Mouse (Mus musculus) liver, embryonic 11.5 days (tissue): ENCODE measurements at regions not wholly inside any gene's neighbourhood (a gene's known extent, or its start where the extent isn't known, plus 50 kb on each side); places are given as distances from the start of the nearest gene placed in this dataset.
"Not testable (repeated sequence)": the region's sequence is repeated elsewhere in the genome, so short reads cannot be mapped to it uniquely, and the experiment has no call there.

ENCODE experiments used
- ATAC-seq: fragments of 200-750 bp; cut with Nextera tagmentation; replicated peaks from 2 replicates; pipeline ENCODE4 v1.8.0; 2017; ENCODE audit warnings: moderate number of reproducible peaks, mild to moderate bottlenecking, moderate TSS enrichment, moderate library complexity; ENCODE audit not compliant: low FRiP score
- DNase-seq: peaks from one replicate; pipeline ENCODE4 v3.0.0-alpha.2; 2017; ENCODE audit warnings: low spot score
- H3K27ac ChIP-seq: fragments of 300-500 bp; sonication (generic); 2 replicates; pipeline ENCODE4 v1.5.1; 2014; ENCODE audit warnings: mild to moderate bottlenecking, low read depth, low read length, control low read depth
- H3K27me3 ChIP-seq: fragments of 300-500 bp; sonication (generic); replicated peaks from 2 replicates; pipeline ENCODE4 v1.6.1; 2014; ENCODE audit warnings: low read length, mixed read lengths; ENCODE audit not compliant: control insufficient read depth, insufficient read depth
- H3K36me3 ChIP-seq: fragments of 300-500 bp; sonication (generic); 2 replicates; pipeline ENCODE4 v1.6.1; 2014; ENCODE audit warnings: mild to moderate bottlenecking, low read length, moderate library complexity, mixed read lengths; ENCODE audit not compliant: control insufficient read depth, insufficient read depth
- H3K4me1 ChIP-seq: fragments of 300-500 bp; sonication (generic); replicated peaks from 2 replicates; pipeline ENCODE4 v1.6.1; 2014; ENCODE audit warnings: low read length, mixed read lengths; ENCODE audit not compliant: control insufficient read depth, insufficient read depth
- H3K4me2 ChIP-seq: fragments of 300-500 bp; sonication (generic); 2 replicates; pipeline ENCODE4 v1.6.1; 2014; ENCODE audit warnings: mild to moderate bottlenecking, control low read depth, moderate library complexity
- H3K4me3 ChIP-seq: fragments of 300-500 bp; sonication (generic); 2 replicates; pipeline ENCODE4 v1.5.1; 2014; ENCODE audit warnings: low read depth, low read length, control low read depth
- H3K9ac ChIP-seq: fragments of 300-500 bp; sonication (generic); 2 replicates; pipeline ENCODE4 v1.6.1; 2014; ENCODE audit warnings: low read depth, low read length, control low read depth
- H3K9me3 ChIP-seq: fragments of 300-500 bp; sonication (generic); 2 replicates; pipeline ENCODE4 v1.6.1; 2016; ENCODE audit warnings: low read length, inconsistent platforms, mixed read lengths; ENCODE audit not compliant: control insufficient read depth
- WGBS: fragments of 180-500 bp; shearing (Covaris S2); extraction: QIAGEN DNeasy Blood & Tissue Kit; methylation state at CpG from one replicate; pipeline ENCODE4 v1.1.7; 2014; 5-methylcytosine and 5-hydroxymethylcytosine counted together

DNA sequence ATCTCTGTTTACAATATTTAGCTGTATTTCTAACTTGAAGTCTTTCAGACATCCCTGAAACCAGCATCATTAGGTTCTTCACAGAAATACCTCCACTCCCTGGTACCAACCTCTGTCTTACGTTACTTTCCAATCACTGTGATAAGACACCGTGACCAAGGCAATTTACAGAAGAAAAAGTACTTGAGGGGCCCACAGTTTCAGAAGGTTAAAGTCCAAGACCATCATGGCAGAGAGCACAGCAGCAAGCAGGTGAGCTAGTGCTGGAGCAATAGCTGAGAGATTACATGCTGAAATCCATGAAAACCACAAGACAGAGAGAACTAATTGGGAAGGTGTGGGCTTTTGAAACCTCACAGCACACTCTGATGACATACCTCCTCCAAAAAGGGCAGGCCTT is 84.9 kb upstream of the Tgm3 start:
- ATAC-seq = no peak
- H3K9ac ChIP-seq = no peak overlapping the region
- H3K9me3 ChIP-seq = no peaks in the 10 kb centered on the region
- 59% methylated on average over 2 of the region's 2 CpGs for whole genome bisulfite sequencing
- no peaks in the 10 kb centered on the region for H3K27me3 ChIP-seq
- no peak overlapping the region for H3K27ac ChIP-seq
- H3K4me3 ChIP-seq = no peak overlapping the region
- H3K4me1 ChIP-seq = no peaks in the 10 kb centered on the region
- H3K36me3 ChIP-seq = no peaks in the 10 kb centered on the region
- no peak overlapping the region for H3K4me2 ChIP-seq
- DNase-seq = no peak

GRCm38 (mm10) chr2:129933578-129933977 is 78.6 kb upstream of the Tgm3 start:
- Histone ChIP-seq H3K4me3 (no peak overlapping the region), H3K9ac (no peak overlapping the region), H3K4me2 (no peak overlapping the region), H3K27ac (no peak overlapping the region), H3K36me3 (no peaks in the 10 kb centered on the region), H3K27me3 (no peaks in the 10 kb centered on the region), H3K4me1 (no peaks in the 10 kb centered on the region), H3K9me3 (no peaks in the 10 kb centered on the region)
- 88% methylated on average over 1 of the region's 1 CpGs for WGBS
- ATAC-seq (no peak), DNase-seq (no peak)

- Histone ChIP-seq H3K4me3 (no peak overlapping the region), H3K4me2 (no peak overlapping the region), H3K9ac (no peak overlapping the region), H3K27me3 (no peaks in the 10 kb centered on the region), H3K4me1 (no peaks in the 10 kb centered on the region), H3K36me3 (no peaks in the 10 kb centered on the region), H3K9me3 (no peaks in the 10 kb centered on the region), H3K27ac (no peak overlapping the region)
- ATAC-seq (no peak), DNase-seq (no peak)
- WGBS = 79% methylated on average over 4 of the region's 4 CpGs
These were observed 69.3 kb upstream of the Tgm3 start for GRCm38 (mm10) chr2:129942824-129943223.

DNA sequence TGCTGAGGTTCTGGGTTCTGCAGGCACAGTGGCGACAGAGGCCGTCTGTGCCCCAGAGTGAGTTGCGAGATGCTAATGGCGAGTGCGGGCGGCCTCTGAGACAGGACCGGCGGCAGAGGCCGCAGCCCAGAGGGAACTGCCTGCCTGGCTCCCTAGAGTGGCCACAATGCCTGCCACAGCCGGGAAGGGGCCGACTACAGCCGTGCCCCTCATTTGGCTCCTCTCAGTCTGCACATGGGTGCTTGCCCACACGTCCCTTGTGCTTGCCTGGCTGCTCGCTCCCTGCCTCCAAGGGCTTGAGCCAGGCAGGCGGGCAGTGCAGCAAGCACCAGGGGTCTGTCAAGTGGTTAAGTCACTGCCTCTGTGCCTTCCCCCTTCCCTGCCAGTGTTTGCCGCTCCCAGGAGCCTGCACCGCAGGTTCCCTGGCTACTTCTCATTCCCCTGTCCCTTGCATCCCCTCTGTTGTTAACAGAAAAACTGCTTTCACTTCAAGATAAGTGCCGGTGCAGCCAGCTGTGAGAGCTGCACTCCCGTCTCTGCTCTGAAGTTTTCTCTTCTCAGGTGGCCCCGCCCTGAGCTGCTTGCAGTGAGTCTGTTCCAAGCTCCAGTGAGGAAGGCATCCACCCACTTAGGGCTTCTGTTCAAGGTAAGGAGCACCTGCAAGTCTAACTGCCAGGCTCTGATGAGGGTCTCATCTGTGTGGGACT is 64.1 kb upstream of the Tgm3 start:
- ATAC-seq (no peak), DNase-seq (no peak)
- no peaks in the 10 kb centered on the region for H3K36me3 ChIP-seq
- WGBS = 58% methylated on average over 20 of the region's 20 CpGs
- no peaks in the 10 kb centered on the region for H3K27me3 ChIP-seq
- no peaks in the 10 kb centered on the region for H3K4me1 ChIP-seq
- peak overlapping the region; percentile 37 for H3K4me2 ChIP-seq
- H3K9ac ChIP-seq = no peak overlapping the region
- peak overlapping the region; percentile 18; the same call in 1 of the 2 replicates for H3K4me3 ChIP-seq
- no peak overlapping the region for H3K27ac ChIP-seq
- H3K9me3 ChIP-seq = no peaks in the 10 kb centered on the region

DNA sequence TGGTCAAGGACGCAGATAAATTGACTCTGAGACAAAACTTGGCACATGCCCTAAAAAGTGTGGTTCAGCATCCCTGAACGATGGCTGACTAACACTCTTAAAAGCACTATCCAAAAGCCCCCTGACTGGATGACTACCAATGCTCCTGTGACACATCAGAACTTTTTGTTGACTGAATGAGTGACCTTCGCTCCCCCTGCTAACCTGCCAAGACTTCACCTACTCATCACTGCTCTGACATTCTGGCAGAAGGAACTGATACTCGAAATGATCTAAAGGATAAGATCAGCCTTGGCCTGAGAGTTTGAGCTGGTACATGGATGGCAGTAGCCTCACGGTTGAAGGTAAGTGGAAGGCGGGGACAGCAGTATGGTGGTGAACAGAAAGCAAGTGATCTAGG is 62.4 kb upstream of the Tgm3 start:
- H3K27me3 ChIP-seq, DNase-seq, H3K36me3 ChIP-seq, H3K4me2 ChIP-seq, H3K9me3 ChIP-seq, ATAC-seq, H3K4me3 ChIP-seq, H3K9ac ChIP-seq, H3K4me1 ChIP-seq, H3K27ac ChIP-seq: not testable (repeated sequence)
- WGBS = 82% methylated on average over 6 of the region's 6 CpGs

DNA sequence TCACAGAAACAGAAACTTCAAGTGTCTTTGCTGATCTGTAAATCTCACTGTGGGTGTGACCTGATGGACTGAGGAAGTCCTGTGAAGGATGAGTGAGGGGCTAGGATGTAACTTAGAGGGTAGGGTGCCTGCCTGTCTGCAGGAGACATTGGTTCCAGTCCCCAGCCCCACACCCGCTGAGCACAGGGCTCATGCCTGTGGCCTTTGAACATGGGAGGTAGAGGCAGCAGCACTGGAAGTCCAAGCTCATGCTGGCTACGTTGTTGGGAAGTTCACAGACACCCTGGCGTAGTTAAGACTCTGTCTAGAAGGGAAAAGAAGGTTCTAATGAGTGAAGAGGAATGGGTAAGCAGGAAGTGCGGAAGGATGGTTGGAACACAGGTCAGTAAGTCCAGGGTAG is 59.7 kb upstream of the Tgm3 start:
- DNase-seq = no peak

GRCm38 (mm10) chr2:129955260-129955691 is 56.9 kb upstream of the Tgm3 start:
- no peak overlapping the region for H3K27ac ChIP-seq
- H3K4me3 ChIP-seq = no peak overlapping the region
- no peaks in the 10 kb centered on the region for H3K36me3 ChIP-seq
- ATAC-seq (no peak), DNase-seq (no peak)
- H3K27me3 ChIP-seq = no peaks in the 10 kb centered on the region
- no peak overlapping the region for H3K4me2 ChIP-seq
- WGBS = 57% methylated on average over 8 of the region's 8 CpGs
- no peak overlapping the region for H3K9ac ChIP-seq
- no peaks in the 10 kb centered on the region for H3K9me3 ChIP-seq
- no peaks in the 10 kb centered on the region for H3K4me1 ChIP-seq

More for the DNA sequence above, 59.7 kb upstream of the Tgm3 start:
- Histone ChIP-seq H3K9ac (no peak overlapping the region), H3K4me2 (no peak overlapping the region), H3K27ac (no peak overlapping the region), H3K27me3 (no peaks in the 10 kb centered on the region), H3K4me1 (no peaks in the 10 kb centered on the region), H3K4me3 (no peak overlapping the region), H3K36me3 (no peaks in the 10 kb centered on the region), H3K9me3 (no peaks in the 10 kb centered on the region)
- no peak for ATAC-seq
- WGBS = 87% methylated on average over 4 of the region's 4 CpGs

GRCm38 (mm10) chr2:129958120-129958519 is 54.0 kb upstream of the Tgm3 start:
- Histone ChIP-seq H3K4me1 (no peaks in the 10 kb centered on the region), H3K9me3 (no peaks in the 10 kb centered on the region), H3K4me3 (no peak overlapping the region), H3K9ac (no peak overlapping the region), H3K4me2 (no peak overlapping the region), H3K27ac (no peak overlapping the region), H3K36me3 (no peaks in the 10 kb centered on the region), H3K27me3 (no peaks in the 10 kb centered on the region)
- DNase-seq (no peak), ATAC-seq (no peak)
- WGBS = 79% methylated on average over 3 of the region's 3 CpGs

GRCm38 (mm10) chr2:129960364-129960763 is 51.8 kb upstream of the Tgm3 start:
- H3K4me3 ChIP-seq = no peak overlapping the region
- H3K9me3 ChIP-seq = no peaks in the 10 kb centered on the region
- H3K9ac ChIP-seq = no peak overlapping the region
- no peaks in the 10 kb centered on the region for H3K36me3 ChIP-seq
- no peaks in the 10 kb centered on the region for H3K4me1 ChIP-seq
- no peaks in the 10 kb centered on the region for H3K27me3 ChIP-seq
- ATAC-seq (no peak), DNase-seq (no peak)
- H3K27ac ChIP-seq = no peak overlapping the region
- no peak overlapping the region for H3K4me2 ChIP-seq
- WGBS = 65% methylated on average over 4 of the region's 4 CpGs
